Mouse (Mus musculus) limb, embryonic 11.5 days (tissue): ENCODE results near the gene Dchs2. TPM values are rescaled to one million over a fixed set of nuclear protein-coding genes. Genes with fewer than 3 reads are reported as not detected.

Source experiments
- ATAC-seq: fragments of 200-750 bp; cut with Nextera tagmentation; 2 replicates; pipeline ENCODE4 v1.8.0; 2017; ENCODE audit warnings: low read depth; ENCODE audit not compliant: insufficient number of reproducible peaks, low FRiP score, low TSS enrichment
- DNase-seq: peaks from one replicate; pipeline ENCODE4 v3.0.0-alpha.2; 2015; ENCODE audit warnings: low spot score
- H3K27ac ChIP-seq: fragments of 300-500 bp; sonication (generic); replicated peaks from 2 replicates; pipeline ENCODE4 v1.5.1; 2014; ENCODE audit warnings: low read depth, mild to moderate bottlenecking, low read length
- H3K27me3 ChIP-seq: fragments of 300-500 bp; sonication (generic); 2 replicates; pipeline ENCODE4 v1.6.1; 2014; ENCODE audit warnings: mild to moderate bottlenecking, low read length, mixed read lengths; ENCODE audit not compliant: control insufficient read depth, insufficient read depth
- H3K36me3 ChIP-seq: fragments of 300-500 bp; sonication (generic); 2 replicates; pipeline ENCODE4 v1.6.1; 2014; ENCODE audit warnings: mild to moderate bottlenecking, low read length, moderate library complexity, mixed read lengths; ENCODE audit not compliant: control insufficient read depth, insufficient read depth
- H3K4me1 ChIP-seq: fragments of 300-500 bp; sonication (generic); 2 replicates; pipeline ENCODE4 v1.6.1; 2014; ENCODE audit warnings: low read length, mixed read lengths; ENCODE audit not compliant: control insufficient read depth, insufficient read depth
- H3K4me2 ChIP-seq: fragments of 300-500 bp; sonication (generic); 2 replicates; pipeline ENCODE4 v1.6.1; 2014; ENCODE audit warnings: low read depth, mild to moderate bottlenecking, moderate library complexity; ENCODE audit not compliant: severe bottlenecking
- H3K4me3 ChIP-seq: fragments of 300-500 bp; sonication (generic); 2 replicates; pipeline ENCODE4 v1.5.1; 2014; ENCODE audit warnings: low read depth, low read length
- H3K9ac ChIP-seq: fragments of 300-500 bp; sonication (generic); 2 replicates; pipeline ENCODE4 v1.6.1; 2014; ENCODE audit warnings: mild to moderate bottlenecking, low read length
- H3K9me3 ChIP-seq: fragments of 300-500 bp; sonication (generic); 2 replicates; pipeline ENCODE4 v1.6.1; 2016; ENCODE audit warnings: low read length; ENCODE audit not compliant: control insufficient read depth
- WGBS: fragments of 180-500 bp; shearing (Covaris S2); extraction: QIAGEN DNeasy Blood & Tissue Kit; methylation state at CpG from one replicate; pipeline ENCODE4 v1.1.7; 2014; 5-methylcytosine and 5-hydroxymethylcytosine counted together
- polyA plus RNA-seq: library from polyadenylated mRNA; unstranded; fragments of >200 nt; fragmentation: Nextera tagmentation; extraction: Ambion mirVana; gene quantifications from 2 replicates; pipeline ENCODE4 v1.2.1, GENCODE M21; 2014

The Dchs2 gene
- polyA plus RNA-seq, 1 experiment from 2014 or later, result 0.17 TPM

DNA sequence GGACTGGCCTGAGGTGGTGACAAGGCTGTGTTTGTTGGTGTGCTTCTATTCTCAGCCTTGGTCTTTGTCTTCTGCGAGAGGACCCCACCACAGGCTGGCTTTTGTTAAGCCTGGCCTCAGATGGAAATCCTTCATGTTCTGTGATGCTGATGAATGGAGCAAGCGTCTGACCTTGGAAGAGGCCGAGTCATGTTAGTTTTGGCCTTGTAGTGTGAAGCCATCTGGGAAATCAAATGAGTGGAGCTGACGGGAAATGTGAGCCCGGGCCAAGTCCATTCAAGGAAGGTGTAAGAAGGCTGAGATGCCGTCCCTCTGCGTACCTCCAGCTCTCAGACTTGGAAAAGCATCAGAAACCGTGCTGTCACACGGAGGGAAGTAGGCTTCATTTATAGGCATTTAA lies 81.9 kb downstream of the Dchs2 start:
- Histone ChIP-seq H3K4me2 (no peak overlapping the region), H3K9ac (no peak overlapping the region), H3K27me3 (no peaks in the 10 kb centered on the region), H3K36me3 (no peaks in the 10 kb centered on the region), H3K4me1 (0 out of 2 replicates have a peak, but pooled peaks cover 4% of the 10 kb centered on the region), H3K9me3 (no peaks in the 10 kb centered on the region), H3K27ac (no peak overlapping the region), H3K4me3 (no peak overlapping the region)
- 80% methylated on average over 9 of the region's 9 CpGs for WGBS
- DNase-seq (no peak), ATAC-seq (no peak)

DNA sequence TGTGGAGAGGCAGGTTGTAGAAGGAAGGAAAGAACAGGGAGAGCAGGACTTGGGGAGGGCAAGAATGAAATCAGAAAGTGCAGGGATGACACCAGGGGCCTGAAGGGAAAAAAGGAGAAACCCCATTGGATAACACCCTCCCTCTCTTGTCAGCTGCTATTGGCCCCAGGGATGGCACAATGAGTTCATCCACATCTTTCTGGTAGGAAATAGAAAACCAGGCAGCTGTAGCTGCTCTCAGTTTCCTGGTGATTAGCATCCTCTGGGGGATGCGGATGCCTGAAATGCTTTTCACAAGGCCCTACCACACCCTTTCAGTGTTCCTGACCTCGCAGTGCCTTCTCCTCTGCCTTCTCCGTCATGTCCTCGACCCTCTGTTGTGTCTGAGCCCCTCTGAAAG lies 82.5 kb downstream of the Dchs2 start:
- no peaks in the 10 kb centered on the region for H3K9me3 ChIP-seq
- no peak overlapping the region for H3K27ac ChIP-seq
- H3K27me3 ChIP-seq, result no peaks in the 10 kb centered on the region
- H3K36me3 ChIP-seq, result no peaks in the 10 kb centered on the region
- no peak for ATAC-seq
- DNase-seq, result no peak
- 77% methylated on average over 4 of the region's 4 CpGs for WGBS
- H3K4me2 ChIP-seq, result no peak overlapping the region
- H3K4me1 ChIP-seq, result 0 out of 2 replicates have a peak, but pooled peaks cover 4% of the 10 kb centered on the region
- H3K4me3 ChIP-seq, result no peak overlapping the region
- no peak overlapping the region for H3K9ac ChIP-seq

DNA sequence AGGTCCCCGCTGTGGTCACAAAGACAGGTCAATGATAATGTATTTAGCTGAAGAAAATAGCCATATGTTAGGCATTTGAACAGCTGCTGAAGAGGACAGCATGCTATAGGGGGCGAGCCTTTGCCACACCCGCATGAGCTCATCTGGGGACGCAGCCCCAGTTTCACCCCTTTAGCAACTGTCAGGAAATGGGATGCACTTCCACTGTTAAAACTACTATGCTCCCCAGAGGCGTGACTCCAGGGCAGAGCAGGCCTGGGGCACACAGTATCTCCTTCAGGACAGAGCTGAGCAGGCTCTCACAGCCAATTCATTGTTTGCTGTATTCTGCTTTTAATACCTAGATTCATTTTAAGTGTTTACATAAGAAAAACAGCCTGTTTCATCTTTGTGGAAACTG lies 84.2 kb downstream of the Dchs2 start:
- Histone ChIP-seq H3K27me3 (no peaks in the 10 kb centered on the region), H3K4me1 (0 out of 2 replicates have a peak, but pooled peaks cover 4% of the 10 kb centered on the region), H3K36me3 (no peaks in the 10 kb centered on the region), H3K4me3 (no peak overlapping the region), H3K9me3 (no peaks in the 10 kb centered on the region), H3K27ac (no peak overlapping the region), H3K4me2 (no peak overlapping the region), H3K9ac (no peak overlapping the region)
- ATAC-seq (no peak), DNase-seq (no peak)
- WGBS, result 69% methylated on average over 5 of the region's 5 CpGs

DNA sequence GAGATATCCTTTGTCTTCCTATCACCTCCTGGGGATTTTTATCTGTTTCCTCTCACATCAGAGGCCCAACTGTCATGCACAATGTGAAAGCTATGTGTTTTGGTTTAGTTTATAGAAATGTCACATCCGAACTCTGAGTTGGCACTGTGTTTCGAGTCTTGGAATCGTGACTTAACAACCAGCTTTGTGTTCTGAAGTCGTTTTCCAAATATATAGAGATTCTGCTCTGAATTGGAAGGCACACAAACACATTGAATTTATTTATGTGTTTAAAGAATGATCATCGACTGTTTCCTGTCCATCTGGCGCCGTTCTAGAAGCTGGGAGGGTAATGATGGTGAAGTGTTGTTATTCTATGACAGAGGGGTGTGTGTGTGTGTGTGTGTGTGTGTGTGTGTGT lies 84.8 kb downstream of the Dchs2 start:
- DNase-seq (no peak), ATAC-seq (no peak)
- no peak overlapping the region for H3K4me3 ChIP-seq
- H3K27me3 ChIP-seq, result no peaks in the 10 kb centered on the region
- no peaks in the 10 kb centered on the region for H3K9me3 ChIP-seq
- 0 out of 2 replicates have a peak, but pooled peaks cover 4% of the 10 kb centered on the region for H3K4me1 ChIP-seq
- 77% methylated on average over 7 of the region's 7 CpGs for WGBS
- H3K4me2 ChIP-seq, result no peak overlapping the region
- no peak overlapping the region for H3K9ac ChIP-seq
- no peak overlapping the region for H3K27ac ChIP-seq
- H3K36me3 ChIP-seq, result no peaks in the 10 kb centered on the region

DNA sequence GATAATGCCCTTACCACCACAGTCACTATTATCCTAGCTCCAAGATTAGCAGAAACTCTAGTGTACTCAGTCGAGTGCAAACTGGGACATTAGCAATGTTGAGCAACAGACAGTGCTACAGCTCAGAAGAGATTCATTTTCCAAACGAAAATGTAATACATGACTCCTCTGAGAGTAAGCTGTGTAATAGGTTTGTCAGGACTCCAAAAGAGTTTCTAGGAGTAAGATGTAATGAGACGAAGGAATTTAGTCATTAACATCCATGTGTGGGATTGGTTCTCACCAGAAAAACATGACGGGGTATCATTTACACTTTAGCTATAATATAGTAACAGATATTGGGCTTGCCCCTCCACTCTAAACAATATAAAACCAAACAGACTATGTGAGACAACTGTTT lies 90.3 kb downstream of the Dchs2 start:
- H3K9me3 ChIP-seq, result no peaks in the 10 kb centered on the region
- no peaks in the 10 kb centered on the region for H3K4me1 ChIP-seq
- H3K36me3 ChIP-seq, result no peaks in the 10 kb centered on the region
- no peak overlapping the region for H3K27ac ChIP-seq
- DNase-seq, result no peak
- 88% methylated on average over 4 of the region's 4 CpGs for WGBS
- no peak overlapping the region for H3K4me3 ChIP-seq
- ATAC-seq, result no peak
- H3K27me3 ChIP-seq, result no peaks in the 10 kb centered on the region
- H3K9ac ChIP-seq, result no peak overlapping the region
- H3K4me2 ChIP-seq, result no peak overlapping the region

DNA sequence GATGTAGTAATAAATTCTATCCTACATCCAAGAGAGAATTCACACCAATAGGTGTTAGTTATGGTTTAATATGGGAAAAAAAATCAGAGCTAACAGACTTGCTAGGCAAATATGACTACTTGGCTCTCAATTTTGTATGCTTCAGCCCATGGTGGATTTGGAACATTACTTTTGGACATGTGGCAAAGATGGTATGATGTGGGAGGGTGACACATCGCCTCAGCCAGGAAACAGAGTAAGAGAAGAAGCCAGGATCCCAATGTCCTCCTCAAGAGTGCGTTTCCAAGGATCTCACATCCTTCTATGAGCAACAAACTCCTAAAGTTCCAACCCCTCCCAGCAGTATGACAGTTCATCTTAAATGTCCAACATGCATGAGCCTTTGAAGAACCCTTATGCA lies 92.4 kb downstream of the Dchs2 start:
- H3K36me3 ChIP-seq, result no peaks in the 10 kb centered on the region
- WGBS, result 93% methylated on average over 2 of the region's 2 CpGs

DNA sequence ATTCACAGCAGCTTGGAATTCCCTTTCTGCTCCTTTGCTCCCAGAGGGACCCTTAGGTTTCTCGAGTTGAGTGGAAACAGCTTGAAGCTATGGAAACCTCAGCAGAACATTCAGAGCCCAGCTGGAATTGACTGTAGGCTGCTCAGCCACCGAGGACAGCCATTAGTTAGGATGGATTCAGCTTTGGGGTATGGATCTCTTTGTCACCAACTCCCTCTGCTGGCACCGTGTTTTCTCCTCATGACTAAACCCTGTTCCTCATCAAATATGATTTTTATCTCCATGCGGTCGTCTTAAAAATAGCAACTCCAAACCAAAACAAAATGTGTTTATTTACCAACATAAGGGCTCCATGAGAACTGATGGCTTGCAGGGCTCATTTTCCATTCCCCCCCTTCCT lies 94.4 kb downstream of the Dchs2 start:
- Histone ChIP-seq H3K4me1 (no peaks in the 10 kb centered on the region), H3K4me3 (no peak overlapping the region), H3K9ac (no peak overlapping the region), H3K9me3 (no peaks in the 10 kb centered on the region), H3K27ac (no peak overlapping the region), H3K27me3 (no peaks in the 10 kb centered on the region), H3K36me3 (no peaks in the 10 kb centered on the region), H3K4me2 (no peak overlapping the region)
- 70% methylated on average over 5 of the region's 5 CpGs for WGBS
- DNase-seq (no peak), ATAC-seq (no peak)

More for the DNA sequence above, 92.4 kb downstream of the Dchs2 start:
- no peak for DNase-seq
- Histone ChIP-seq H3K27me3 (no peaks in the 10 kb centered on the region), H3K9me3 (no peaks in the 10 kb centered on the region), H3K27ac (no peak overlapping the region), H3K4me3 (no peak overlapping the region), H3K9ac (no peak overlapping the region), H3K4me2 (no peak overlapping the region), H3K4me1 (no peaks in the 10 kb centered on the region)
- ATAC-seq, result no peak

DNA sequence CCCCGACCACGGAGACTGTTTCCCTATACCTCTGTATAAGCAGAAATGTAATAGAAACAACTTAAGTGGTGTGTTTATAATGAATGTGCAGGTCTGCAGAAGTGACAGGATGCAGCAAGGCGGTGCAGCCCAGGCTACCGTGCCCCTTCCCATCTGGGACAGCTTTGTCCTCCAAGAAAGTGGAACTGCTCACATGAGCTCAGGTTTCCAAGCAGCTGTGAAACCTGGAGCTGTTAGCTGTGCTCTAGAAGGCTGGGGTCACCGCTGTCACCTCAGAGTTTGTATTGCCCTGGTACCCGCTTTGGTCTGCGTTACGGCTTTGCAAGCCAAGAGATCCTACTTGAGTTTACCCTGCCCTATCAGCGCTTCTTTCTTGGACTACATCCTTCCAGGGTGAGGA lies 100.6 kb downstream of the Dchs2 start:
- no peak overlapping the region for H3K4me3 ChIP-seq
- H3K27ac ChIP-seq, result no peak overlapping the region
- no peaks in the 10 kb centered on the region for H3K4me1 ChIP-seq
- no peak overlapping the region for H3K9ac ChIP-seq
- WGBS, result 57% methylated on average over 9 of the region's 9 CpGs
- no peak overlapping the region for H3K4me2 ChIP-seq
- no peaks in the 10 kb centered on the region for H3K36me3 ChIP-seq
- no peaks in the 10 kb centered on the region for H3K27me3 ChIP-seq
- H3K9me3 ChIP-seq, result no peaks in the 10 kb centered on the region
- DNase-seq, result peak; percentile 42
- 0 out of 2 replicates have a peak, but pooled peaks have one; percentile 67 for ATAC-seq

DNA sequence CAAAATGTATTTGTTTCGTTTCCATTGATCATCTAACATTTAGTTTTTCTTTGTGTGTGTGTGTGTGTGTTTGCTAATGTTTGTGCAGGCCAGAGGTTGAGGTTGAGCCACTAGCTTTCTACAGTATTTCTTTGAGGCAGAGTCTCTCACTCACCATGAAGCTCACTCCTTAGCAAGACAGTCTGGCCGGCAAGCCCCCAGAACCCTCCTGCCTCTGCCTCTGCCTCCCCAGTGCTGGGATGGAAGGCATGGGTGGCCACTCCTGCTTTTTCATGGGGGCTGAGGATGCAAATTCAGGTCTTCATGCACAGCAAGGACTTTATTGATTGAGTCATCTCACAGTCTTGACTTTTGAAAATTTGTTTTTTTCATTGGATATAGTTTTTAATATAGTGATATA lies 102.6 kb downstream of the Dchs2 start:
- Histone ChIP-seq H3K36me3 (no peaks in the 10 kb centered on the region), H3K4me3 (no peak overlapping the region), H3K4me1 (no peaks in the 10 kb centered on the region), H3K4me2 (no peak overlapping the region), H3K9ac (no peak overlapping the region), H3K27me3 (no peaks in the 10 kb centered on the region), H3K27ac (no peak overlapping the region), H3K9me3 (no peaks in the 10 kb centered on the region)
- DNase-seq (no peak), ATAC-seq (no peak)
- 88% methylated on average over 2 of the region's 2 CpGs for WGBS
